Mouse (Mus musculus): Measurements from ENCODE around the gene Efnb3. TPM values are rescaled to one million over a fixed set of nuclear protein-coding genes. Genes with fewer than 3 reads are reported as not detected.
"Not testable (repeated sequence)": the region's sequence is repeated elsewhere in the genome, so short reads cannot be mapped to it uniquely, and the experiment has no call there.

Gene Efnb3
- total RNA-seq, 2 experiments from 2014 or later = 0.35 to 0.69 TPM

DNA sequence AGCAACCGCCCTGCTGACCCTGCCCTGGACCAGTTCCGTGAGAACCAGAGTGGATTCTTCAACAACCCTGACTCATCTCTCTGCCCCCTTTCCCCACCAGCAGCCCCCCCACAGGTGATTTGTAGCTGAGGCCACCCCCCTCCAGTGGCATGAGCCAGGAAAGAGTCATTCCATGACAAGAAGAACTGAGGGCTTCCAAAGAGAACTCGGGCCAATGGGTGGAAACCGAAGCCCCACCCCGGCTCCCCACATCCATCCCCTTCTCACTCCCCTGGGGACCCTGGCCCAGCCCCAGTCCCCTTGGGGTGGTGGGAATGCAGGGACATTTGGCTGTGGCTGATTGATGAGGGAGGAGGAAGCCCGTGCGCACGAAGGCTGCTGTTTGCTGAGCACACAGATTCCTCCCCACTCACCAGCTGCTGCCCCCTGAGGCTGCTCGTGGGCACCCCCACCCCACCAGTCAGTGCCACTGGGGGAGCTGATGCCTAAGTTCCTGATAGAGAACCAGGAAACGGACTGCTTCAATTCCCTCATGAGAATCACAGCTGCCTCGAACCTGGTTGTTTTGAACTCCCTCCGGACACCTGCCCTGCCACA is 10.8 kb downstream of the Efnb3 start, which contains the start of gene Dnah2:
Gene Dnah2, minus strand, starts transcription at position 51 of the 597 bp plus-strand sequence.
- no peak for DNase-seq

DNA sequence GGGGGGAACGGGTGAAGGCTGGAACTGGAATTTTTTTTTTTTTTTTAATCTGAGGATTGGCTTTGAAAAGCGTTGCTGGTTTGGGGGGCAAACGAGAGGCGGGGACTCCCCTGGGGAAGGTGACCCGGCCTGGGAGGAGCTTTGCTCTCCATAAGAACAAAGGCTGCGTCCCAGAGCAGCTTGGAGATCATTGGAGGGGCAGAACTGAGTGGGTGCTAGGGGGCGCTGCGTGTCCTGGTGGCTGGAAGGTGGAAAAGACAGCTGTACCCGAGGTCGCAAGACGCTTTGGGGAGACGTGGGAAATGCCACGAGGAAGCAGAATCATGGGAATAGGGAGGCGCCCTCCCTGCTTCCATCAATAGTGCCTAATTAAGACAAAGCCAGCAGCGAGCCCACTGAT is 12.9 kb downstream of the Efnb3 start:
- no peak for DNase-seq

DNA sequence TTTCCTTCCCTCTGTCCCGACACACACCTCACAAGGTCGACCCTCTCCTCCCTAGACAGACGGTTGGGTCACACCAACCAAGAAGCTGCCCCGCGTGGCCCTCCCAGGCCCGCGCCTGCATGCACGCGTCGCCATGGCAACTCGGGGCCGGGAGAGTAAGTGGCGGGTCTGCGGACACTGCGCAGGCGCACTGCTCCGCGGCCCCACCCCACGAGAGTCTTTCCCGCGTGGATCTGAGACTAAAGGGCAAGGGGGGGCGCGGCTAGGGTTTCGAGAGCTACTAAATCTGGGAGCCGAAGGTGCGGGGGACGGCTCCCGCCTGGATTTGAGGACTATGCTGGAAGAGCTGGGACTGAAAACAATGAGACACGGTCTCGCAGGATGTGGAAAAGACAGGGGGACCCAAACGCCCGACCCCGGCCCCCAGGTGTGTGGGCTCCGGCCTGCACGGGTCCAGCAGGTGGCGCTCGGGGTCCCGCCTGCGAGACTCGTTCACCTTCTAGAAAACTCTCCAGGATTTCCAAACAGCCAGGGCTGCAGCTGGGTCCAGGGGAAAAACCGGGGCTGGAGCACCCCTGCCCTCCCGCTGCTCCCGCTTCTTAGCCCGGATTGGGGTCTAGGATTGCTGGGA is 13.5 kb downstream of the Efnb3 start:
- DNase-seq = peak; percentile 50

DNA sequence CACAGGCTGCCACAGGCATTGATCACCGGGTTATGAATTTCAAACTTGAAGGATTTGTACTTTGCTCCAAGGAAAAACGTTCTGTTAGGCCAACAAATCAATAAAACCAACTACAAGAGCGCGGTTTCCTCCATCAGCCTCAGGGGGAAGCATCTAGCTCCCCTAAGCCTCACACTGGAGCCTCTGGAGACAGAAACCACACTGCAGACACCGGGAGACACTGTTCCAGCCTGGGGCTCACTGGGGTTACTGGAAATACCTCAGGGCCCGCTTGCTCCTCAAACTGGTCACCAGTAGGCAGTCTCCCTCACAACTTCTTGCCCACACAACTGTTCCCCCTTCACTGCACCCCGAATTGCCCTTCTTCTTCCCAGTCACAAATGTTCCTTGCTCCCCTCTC is 14.0 kb downstream of the Efnb3 start:
- DNase-seq = no peak

DNA sequence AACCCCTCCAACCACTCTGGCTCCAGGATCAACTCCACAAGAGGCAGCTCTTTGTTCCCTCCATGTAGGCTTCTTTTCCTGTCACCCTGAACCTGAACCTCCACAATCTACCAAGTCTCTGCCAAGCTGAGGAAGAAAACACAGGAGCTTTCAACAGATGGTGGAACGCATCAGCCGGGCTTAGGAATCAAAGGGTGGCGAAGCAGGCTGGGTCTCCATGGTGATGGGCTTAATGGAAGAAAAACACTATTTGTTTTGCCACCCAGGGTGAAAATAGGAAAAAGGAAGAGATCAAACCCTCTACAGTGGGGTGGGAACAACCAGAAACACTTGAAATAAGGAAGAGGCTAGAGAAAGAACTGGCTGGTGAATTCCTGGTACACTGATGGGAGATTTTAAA is 16.4 kb downstream of the Efnb3 start:
- no peak for DNase-seq

DNA sequence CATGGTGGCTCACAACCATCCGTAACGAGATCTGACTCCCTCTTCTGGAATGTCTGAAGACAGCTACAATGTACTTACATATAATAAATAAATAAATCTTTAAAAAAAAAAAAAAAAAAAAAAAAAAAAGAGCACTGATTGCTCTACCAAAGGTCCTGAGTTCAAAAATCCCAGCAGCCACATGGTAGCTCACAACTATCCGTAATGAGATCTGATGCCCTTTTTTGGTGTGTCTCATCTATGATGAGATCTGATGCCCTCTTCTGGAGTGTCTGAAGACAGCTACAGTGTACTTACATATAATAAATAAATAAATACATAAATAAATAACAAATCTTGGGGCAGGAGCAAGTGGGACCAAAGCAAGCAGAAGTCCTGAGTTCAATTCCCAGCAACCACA is 18.3 kb downstream of the Efnb3 start:
- DNase-seq = not testable (repeated sequence)

DNA sequence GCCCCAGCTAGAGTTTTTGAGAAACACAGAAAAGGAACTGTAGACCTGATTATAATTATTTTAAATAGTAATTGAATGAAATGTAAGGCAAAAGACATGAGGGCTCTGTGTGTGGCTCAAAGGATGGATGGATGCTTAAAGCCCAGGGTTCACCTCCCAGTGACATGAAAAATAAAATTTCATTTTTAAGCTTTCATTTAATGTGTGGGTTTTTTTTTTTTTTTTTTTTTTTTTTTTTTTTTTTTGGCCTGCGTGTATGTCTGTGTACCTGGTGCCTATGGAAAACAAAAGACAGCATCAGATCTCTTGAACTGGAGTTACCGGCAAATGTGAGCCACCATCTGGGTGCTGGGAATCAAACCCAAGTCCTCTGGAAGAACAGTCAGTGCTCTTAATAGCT is 19.3 kb downstream of the Efnb3 start:
- DNase-seq = no peak

DNA sequence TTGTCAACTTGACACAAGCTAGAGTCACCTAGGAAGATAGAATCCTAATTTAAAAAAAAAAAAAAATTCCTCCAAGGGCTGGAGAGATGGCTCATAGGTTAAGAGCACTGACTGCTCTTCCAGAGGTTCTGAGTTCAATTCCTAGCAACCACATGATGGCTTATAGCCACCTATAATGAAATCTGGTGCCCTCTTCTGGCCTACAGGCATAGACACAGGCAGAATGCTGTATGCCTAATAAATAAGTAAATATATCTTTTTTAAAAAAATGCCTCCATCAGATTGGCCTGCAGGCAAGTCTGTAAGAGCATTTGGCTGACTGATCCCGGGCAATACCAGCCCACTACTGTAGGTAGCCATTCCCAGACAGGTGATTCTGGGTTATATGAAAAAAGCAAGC is 25.0 kb downstream of the Efnb3 start:
- no peak for DNase-seq

DNA sequence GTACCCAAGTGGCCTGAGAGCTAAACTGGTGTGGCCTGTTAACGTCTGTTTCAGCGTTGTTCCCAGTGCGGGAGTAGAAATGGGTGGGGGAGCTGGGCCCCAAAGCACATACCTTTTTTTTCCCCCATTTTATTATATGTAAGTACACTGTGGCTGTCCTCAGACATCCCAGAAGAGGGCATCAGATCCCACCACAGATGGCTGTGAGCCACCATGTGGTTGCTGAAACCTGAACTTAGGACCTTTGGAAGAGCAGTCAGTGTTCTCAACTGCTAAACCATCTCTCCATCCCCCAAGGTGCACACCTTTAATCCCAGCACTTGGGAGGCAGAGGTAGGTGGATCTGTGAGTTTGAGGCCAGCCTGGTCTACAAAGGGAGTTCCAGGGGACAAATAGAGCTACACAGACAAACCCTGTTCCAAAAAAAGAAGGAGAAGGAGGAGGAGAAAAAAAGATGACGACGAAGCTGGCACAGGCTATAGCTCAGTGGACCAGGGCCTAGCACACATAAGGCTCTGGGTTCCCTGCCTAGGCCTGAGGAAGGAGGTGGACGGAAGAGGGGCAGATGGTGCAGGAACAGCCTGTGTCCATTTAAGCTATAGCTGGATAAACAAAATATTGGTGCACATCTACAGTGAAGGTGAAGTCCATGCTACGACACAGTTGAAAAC is 27.4 kb downstream of the Efnb3 start:
- no peak for DNase-seq

DNA sequence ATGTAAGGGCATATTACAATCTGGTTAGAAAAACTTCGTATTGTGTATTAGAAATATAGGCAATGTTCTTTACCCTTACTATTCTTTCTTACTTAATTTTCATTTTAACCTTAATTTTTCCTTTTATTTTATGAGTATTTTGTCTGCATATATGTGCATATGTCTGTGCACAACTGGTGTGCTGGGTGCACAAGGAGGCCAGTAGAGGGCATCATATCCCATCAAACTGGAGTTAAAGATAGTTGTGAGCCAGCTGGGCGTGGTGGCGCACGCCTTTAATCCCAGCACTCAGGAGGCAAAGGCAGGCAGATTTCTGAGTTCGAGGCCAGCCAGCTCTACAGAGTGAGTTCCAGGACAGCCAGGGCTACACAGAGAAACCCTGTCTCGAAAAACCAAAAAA is 29.2 kb downstream of the Efnb3 start:
- DNase-seq = not testable (repeated sequence)

DNA sequence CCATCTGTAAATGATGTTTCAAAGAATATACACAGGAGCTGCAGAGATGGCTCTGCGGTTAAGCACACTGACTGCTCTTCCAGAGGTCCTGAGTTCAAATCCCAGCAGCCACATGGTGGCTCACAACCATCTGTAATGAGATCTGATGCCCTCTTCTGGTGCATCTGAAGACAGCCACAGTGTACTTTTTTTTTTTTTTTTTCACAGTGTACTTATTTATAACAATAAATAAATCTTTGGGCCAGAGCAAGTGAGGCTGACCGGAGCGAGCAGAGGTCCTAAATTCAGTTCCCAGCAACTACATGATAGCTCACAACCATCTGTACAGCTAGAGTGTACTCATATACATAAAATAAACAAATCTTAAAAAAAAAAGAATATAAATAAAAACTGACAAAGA is 29.7 kb downstream of the Efnb3 start:
- not testable (repeated sequence) for DNase-seq

DNA sequence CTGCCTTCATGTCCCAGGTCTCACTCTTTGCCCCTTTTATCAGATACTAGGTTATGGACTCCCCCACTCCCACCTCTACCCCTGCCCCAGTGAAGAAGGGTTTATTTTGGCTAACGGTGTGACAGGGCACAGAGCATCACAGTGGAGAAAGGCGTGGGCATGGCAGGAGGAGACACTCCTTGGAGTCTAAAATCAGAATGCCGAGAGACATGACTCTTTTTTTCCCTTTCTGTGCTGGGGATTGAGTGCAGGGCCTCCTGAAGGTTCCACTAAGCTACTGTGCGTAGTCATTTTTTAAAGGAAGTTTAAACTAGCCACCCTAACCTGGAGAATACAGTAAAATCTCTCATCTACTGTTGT is 32.0 kb downstream of the Efnb3 start:
- DNase-seq = no peak

DNA sequence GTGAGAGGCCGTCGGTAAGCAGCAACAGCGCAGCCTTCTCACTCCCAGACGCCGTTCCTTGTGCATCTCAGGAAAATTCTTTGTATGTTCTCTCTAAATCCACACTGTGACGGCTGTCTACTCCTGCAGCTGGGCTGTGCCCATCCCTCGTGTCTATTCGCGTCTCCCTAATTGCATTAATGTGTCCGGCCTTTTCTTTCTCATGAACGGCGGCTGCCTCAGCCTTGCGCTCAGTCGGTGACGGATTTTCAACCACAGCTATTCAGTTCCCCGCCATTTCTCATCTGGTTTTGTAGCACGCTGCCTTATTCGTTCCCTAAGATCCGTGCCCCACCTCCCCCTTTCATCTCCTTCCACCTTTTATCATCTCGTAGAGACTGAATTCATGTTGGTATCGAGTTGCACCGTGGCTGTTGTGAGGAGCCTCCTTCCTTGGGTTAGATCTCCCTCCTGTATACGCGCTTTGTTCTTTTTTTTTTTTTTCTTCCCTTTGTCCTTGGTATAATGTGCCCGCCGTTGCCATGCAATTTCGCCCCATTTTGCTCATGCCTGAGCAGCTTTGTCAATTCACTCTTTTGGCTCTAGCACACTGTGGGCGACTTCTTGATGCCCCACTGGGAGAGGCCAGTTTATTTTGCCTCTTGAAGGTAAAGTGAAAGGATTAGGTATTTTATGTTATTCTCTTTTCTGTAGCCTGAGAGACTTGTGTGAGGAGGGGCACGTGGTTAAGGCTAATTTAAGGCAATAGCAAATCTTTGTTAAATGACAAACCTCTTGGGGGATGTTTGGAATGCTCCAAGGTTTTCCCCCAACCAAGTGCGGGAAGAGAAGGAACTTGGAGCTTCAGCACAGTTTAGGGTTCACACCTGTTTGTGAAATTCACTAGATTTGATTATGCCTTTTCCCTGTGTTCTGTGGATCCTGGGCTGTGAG is 32.6 kb downstream of the Efnb3 start:
- no peak for DNase-seq

DNA sequence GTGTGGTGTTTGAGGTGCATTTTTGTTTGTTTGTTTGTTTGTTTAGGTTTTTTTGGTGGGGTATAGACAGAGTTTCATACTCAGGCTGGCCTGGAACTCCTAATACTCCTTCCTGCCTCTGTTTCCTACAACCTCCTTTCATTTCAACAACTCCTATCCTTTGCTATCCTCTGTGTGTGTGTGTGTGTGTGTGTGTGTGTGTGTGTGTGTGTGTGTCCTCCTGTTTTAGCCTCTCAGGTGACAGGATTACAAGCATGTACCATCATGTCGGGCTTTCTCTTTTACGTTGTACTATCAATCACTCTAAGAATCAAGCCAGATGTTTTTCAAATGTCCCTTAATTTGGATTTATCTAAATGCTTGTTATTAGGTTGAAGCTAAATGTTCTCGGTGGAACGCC is 33.4 kb downstream of the Efnb3 start:
- DNase-seq = no peak

DNA sequence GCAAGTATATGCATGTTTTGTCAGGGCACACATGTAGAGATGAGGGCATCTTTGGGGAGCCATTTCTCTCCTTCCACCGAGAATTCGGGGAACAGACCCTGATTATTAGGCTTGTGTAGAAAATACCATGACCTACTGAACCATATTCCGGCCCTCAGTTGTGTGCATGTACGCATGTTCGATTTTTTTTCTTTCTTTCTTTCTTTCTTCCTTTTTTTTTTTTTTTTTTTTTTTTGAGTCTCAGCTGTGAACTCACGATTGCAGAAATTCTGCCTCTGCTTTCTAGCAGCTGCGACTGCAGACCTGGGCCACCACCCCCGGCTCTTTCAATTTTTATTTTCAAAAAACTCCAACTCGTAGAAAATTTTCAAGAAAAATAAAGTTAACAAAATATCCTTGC is 34.3 kb downstream of the Efnb3 start:
- no peak for DNase-seq

DNA sequence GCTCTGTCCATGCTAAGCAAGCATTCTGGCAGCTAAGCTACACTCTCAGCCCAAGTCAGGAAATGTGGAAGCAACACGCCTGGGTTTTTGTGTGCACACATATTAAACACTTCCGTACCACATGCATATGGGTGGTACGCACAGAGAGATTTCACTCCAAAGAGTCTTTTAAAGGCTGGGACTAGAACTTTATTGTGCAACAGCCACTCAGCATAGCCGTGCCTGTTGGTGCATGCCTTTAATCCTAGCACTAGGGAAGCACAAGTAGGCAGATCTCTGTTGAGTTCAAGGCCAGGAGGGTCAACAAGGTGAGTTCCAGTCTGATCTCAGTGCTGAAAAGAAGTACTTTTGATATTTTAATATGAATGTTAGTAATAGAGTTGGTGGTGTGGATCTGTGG is 36.4 kb downstream of the Efnb3 start:
- no peak for DNase-seq

DNA sequence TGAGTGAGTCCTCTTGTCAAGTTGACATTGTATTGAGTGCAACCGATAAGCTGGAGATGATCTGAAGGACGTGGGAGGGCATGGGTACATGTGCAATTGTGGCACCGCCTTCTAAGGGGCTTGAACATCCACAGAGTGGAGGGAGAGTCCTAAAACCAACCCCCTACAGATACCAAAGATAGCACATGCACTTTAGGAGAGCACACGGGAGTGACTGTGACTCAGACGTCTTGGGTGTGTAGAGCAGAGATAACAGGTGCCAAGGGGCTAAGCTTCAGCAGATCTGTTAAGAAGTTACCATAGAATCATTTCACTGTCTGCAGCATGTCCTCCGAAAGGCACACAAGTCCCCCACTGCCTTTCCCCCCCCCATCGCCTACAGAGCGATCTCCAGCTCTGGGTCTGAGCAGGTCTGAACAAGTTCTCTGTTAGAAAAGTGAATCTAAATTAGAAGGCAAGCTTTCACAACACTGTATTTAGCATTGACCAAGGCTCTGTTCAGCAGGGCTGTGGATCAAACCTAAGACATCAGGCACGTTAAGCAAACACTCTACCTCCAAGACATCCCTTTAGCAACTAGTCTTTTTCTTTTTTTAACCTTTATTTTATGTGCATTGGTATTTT is 38.4 kb downstream of the Efnb3 start:
- DNase-seq = no peak

DNA sequence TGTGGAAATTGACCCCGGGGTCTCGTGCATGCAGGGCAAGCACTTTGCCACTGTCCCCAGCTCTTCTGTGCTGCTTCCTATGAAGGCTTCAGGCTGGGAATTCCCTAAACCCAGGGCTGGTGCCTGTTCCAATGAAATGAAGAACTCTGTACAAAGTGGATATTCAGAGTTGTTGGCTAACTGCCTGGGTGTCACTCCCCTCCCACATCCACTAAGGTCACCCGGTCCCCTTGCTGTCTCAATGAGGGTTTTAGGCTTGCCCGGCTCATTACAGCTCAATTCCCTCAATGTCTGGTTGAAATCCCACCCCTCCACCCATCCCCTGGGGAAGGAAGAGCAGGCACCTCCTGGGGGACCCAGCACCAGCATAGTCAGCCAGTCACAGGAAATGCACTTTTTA is 40.0 kb downstream of the Efnb3 start:
- DNase-seq = no peak

DNA sequence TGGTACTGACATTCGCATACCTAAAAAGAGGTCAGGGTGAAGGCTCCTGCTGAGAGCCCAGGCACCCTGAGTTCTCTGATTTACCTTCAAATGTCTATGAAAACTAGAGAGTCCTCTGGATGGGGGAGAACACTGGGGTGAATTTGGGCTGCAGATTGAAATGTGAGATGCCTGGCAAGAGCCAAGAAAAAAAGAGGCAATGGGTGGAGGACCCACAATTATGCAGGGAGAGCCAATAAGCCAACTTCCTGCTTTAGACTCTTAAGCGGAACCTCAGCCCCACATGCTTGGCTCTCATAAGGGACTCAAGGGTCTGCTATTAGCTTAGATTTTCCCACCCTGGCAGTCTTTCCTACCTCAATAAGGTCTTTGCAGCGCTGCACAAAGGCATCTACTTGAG is 43.3 kb downstream of the Efnb3 start:
- no peak for DNase-seq

DNA sequence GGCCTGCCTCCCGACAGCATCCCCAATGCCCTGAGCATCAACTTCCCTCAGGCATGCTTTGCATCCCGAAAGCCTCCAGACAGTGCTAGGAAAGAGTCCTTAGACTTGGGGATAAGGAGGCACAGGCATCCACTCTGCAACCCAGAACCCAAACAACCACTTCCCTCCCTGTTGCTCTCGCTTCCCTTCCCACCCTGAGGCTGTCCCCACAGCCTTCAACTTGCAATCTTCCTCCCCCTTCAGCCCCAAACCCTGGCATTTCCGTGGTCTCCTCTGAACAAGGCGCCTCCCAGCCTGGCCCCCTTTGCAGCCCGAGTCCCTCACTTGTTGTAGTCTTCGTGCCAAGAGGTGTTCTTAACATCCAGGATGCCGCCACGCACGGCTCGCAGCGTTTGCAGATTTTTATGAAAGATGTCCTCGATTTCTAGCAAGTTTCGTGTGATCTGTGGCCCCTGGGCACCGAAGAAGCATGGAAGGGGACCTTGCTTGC is 43.8 kb downstream of the Efnb3 start:
- no peak for DNase-seq

DNA sequence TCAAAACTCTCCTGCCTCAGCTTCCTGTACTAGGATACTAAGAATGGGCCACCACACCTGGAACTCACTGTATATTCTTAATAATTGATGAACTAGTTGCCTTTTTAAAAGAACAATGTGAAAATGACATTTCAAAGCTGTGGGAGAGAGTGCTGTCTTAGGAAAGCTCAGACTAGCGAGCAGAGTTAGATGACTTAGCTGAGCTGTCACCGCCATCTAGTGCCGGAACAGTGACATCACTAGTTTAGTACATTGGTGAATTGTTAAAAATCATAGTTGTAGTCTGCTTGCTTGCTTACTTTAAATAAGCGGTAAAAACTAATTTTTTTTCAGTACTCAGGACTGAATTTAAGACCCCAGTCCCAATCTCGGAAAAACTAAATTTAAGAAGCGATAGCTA is 46.2 kb downstream of the Efnb3 start:
- DNase-seq = no peak
